Mouse (Mus musculus): ENCODE results near the gene Pbld2. TPM values are rescaled to one million over a fixed set of nuclear protein-coding genes. Genes with fewer than 3 reads are reported as not detected.

Gene Pbld2
- polyA plus RNA-seq, 1 experiment from 2014 or later = 0.06 TPM

GRCm38 (mm10) chr10:63062696-63063095 is 38.6 kb downstream of the Pbld2 start:
- 98% methylated on average over 5 of the region's 5 CpGs for WGBS (ENCODE audit: missing documents)
- Histone ChIP-seq H3K4me3 (ENCODE audit: inconsistent target) (no peak overlapping the region), H3K79me2 (ENCODE audit: inconsistent target) (no peaks in the 10 kb centered on the region), H3K27ac (no peak overlapping the region), H3K36me3 (ENCODE audit: inconsistent target) (no peaks in the 10 kb centered on the region)

- Histone ChIP-seq H3K27ac (no peak overlapping the region), H3K79me2 (ENCODE audit: inconsistent target) (no peaks in the 10 kb centered on the region), H3K36me3 (ENCODE audit: inconsistent target) (no peaks in the 10 kb centered on the region), H3K4me3 (ENCODE audit: inconsistent target) (no peak overlapping the region)
- WGBS (ENCODE audit: missing documents) = 94% methylated on average over 7 of the region's 7 CpGs
Measured at GRCm38 (mm10) chr10:63063365-63063764, 39.2 kb downstream of the Pbld2 start.

GRCm38 (mm10) chr10:63064516-63064915 is 40.4 kb downstream of the Pbld2 start:
- WGBS (ENCODE audit: missing documents) = 91% methylated on average over 5 of the region's 9 CpGs
- no peaks in the 10 kb centered on the region for H3K36me3 ChIP-seq (ENCODE audit: inconsistent target)
- H3K4me3 ChIP-seq (ENCODE audit: inconsistent target) = no peak overlapping the region
- H3K27ac ChIP-seq = no peak overlapping the region
- no peaks in the 10 kb centered on the region for H3K79me2 ChIP-seq (ENCODE audit: inconsistent target)

GRCm38 (mm10) chr10:63065561-63065960 is 41.4 kb downstream of the Pbld2 start:
- Histone ChIP-seq H3K79me2 (ENCODE audit: inconsistent target) (no peaks in the 10 kb centered on the region), H3K27ac (no peak overlapping the region), H3K4me3 (ENCODE audit: inconsistent target) (no peak overlapping the region), H3K36me3 (ENCODE audit: inconsistent target) (no peaks in the 10 kb centered on the region)
- 82% methylated on average over 8 of the region's 8 CpGs for WGBS (ENCODE audit: missing documents)

DNA sequence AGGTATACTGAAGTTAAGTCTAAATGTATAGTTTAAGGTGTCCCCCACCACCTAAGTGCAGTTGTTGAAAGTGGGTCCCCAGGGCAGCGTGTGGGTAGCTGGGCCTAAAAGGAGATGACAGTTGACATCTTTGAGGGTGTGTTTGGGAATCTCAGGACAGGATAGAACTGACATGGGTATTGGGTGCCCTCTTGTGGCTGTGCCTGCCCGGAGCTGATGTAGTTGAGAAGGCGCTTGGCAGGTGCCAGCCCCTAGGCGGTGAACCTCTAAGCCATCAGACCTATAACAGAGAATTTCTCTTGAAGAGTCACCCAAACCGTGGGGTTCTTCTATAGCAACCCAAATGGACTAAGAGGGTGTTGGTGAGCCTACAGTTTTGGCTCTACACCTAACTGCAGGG is 41.9 kb downstream of the Pbld2 start:
- H3K36me3 ChIP-seq (ENCODE audit: inconsistent target) = no peaks in the 10 kb centered on the region
- H3K4me3 ChIP-seq (ENCODE audit: inconsistent target) = no peak overlapping the region
- no peaks in the 10 kb centered on the region for H3K79me2 ChIP-seq (ENCODE audit: inconsistent target)
- WGBS (ENCODE audit: missing documents) = 13% methylated on average over 4 of the region's 5 CpGs
- H3K27ac ChIP-seq = no peak overlapping the region

DNA sequence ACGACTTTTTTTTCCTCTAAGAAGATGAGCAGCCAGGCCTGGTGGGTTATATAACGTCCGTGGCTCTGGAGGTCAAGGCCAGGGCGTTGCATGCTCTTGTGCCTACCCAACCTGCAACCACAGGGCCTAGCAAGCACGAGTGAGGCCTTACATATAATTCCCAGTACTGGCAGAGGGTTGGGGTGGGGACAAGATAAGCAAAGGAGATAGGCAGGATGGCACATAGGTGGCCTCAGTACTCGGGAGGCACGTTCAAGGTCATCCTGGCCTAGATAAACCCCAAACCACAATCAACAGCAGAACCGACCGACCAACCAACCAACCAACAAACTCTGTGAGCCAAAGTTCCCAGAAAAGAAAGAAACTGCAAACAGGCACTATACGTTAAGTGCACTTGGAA is 62.2 kb downstream of the Pbld2 start:
- Histone ChIP-seq H3K36me3 (ENCODE audit: inconsistent target) (no peaks in the 10 kb centered on the region), H3K27ac (no peak overlapping the region), H3K4me3 (ENCODE audit: inconsistent target) (no peak overlapping the region), H3K79me2 (ENCODE audit: inconsistent target) (no peaks in the 10 kb centered on the region)
- WGBS (ENCODE audit: missing documents) = 83% methylated on average over 10 of the region's 10 CpGs

DNA sequence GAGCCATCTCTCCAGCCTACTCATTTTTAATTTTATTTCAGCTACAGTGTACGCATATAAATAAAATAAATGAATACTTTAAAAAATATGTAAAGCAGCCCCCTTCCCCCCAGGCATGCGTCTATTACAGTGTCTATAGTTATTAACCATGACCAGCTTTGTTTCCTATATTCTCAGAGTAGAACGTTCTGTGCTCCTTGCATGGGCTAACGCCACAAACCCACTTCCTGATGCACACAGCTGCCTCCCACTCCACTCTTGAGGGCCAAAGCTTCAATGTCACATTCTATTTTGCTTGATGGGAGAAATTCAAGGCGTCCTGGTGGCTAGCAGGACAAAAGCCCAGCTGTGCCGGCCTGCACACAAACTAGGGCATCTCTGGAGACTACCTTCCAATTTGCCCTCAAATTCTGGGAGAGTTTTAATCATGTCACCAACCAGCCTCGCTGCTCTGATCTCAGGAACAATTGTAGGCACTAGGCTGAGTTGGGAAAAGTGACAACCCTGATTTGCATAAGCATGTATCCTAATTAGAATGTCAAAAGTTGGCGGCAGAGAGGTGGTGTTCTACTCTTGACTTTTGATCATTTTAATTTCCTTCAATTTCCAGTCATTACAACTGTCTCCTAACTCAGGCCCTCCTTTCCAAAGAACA is 65.1 kb downstream of the Pbld2 start:
- no peaks in the 10 kb centered on the region for H3K79me2 ChIP-seq (ENCODE audit: inconsistent target)
- no peak overlapping the region for H3K27ac ChIP-seq
- H3K4me3 ChIP-seq (ENCODE audit: inconsistent target) = no peak overlapping the region

DNA sequence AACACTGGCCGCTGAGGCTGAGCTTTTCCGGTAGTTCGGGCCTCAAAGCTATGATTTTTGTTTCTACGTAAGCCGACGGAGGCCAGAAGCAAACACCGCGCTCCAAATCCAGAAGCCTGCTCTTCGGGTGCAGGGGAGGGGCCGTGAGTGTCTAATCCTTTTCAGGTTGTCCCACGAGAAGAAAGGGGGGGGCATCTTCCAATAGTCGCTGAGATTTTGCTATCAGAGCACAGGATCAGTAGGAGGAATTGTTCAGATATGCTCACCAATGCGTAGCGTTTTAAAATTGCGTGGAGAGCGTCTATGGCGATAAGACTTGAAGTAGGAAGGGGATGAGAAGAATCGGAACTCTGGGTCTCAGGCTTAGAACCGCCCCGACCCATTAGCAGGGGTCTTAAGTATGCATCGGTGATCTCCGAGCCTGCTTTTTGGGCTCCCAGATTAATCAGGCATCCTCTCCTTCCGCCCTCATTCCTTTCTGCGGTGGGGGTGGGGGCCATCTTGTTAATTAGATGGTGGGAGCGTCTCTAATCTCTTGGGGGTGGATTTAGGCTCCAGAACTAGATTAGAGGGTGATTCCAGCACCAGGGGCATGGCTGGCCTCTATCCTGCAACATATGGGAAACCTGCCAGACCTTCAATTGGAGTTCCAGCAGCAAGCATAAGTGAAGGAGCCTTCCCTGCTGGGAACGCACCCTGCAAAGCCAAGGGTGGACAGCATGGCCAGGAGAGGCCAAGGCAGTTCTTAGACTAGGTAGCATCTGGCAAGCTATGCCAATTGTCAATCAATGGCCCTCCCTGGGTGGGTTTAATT is 65.8 kb downstream of the Pbld2 start:
- WGBS (ENCODE audit: missing documents) = 37% methylated on average over 26 of the region's 26 CpGs
- Histone ChIP-seq H3K27ac (no peak overlapping the region), H3K4me3 (ENCODE audit: inconsistent target) (no peak overlapping the region), H3K36me3 (ENCODE audit: inconsistent target) (no peaks in the 10 kb centered on the region), H3K79me2 (ENCODE audit: inconsistent target) (no peaks in the 10 kb centered on the region)

More for the DNA sequence above, 65.1 kb downstream of the Pbld2 start:
- WGBS (ENCODE audit: missing documents) = 33% methylated on average over 8 of the region's 8 CpGs
- H3K36me3 ChIP-seq (ENCODE audit: inconsistent target) = no peaks in the 10 kb centered on the region

GRCm38 (mm10) chr10:63091915-63092314 is 67.8 kb downstream of the Pbld2 start:
- no peak overlapping the region for H3K27ac ChIP-seq
- no peaks in the 10 kb centered on the region for H3K36me3 ChIP-seq (ENCODE audit: inconsistent target)
- no peak overlapping the region for H3K4me3 ChIP-seq (ENCODE audit: inconsistent target)
- H3K79me2 ChIP-seq (ENCODE audit: inconsistent target) = no peaks in the 10 kb centered on the region
- WGBS (ENCODE audit: missing documents) = 91% methylated on average over 7 of the region's 7 CpGs

DNA sequence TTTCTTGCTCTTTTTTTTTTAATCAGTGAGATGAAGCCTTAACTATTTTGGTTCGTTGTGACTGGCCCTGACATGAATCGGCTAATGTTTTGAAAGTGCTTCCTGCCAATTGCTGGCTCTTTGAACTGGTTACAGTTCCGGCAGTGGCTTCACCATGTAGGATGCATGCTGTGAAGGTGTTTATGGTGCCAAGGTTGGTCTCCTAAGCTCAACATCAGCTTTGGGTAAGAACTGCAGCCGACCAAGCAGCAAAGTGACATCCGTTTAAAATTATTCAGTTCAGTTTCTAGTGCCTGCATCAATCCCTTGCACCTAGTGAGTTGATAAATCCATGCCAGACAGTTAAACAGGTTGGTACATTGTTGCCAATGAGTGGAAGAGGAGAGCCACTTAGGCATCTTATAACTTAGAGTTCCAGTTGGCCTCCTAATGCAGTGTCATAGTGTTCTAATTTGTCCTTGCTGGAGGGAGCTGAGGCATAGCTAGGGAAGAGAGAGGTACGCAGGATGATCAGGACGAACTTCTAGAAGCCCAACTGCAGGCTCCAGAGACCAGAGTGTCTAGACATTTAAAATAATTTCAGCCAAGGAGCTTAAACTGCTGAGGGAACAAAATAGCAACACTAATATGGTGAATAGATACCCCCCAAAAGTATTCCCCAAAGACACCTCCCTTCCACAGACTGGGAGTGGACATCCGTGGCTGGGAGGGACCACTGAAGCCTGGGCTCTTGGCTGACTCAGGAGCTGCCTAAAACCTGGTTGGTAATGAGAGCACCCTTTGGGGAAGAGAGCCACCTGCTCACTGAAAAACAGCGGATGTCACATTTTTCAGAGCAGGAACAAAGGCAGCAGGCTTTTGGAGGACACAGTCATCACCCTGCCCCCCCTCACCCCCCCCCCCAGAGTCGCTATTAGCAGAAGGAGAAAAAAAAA is 68.8 kb downstream of the Pbld2 start:
- Histone ChIP-seq H3K36me3 (ENCODE audit: inconsistent target) (no peaks in the 10 kb centered on the region), H3K4me3 (ENCODE audit: inconsistent target) (no peak overlapping the region), H3K27ac (no peak overlapping the region), H3K79me2 (ENCODE audit: inconsistent target) (no peaks in the 10 kb centered on the region)
- WGBS (ENCODE audit: missing documents) = 86% methylated on average over 9 of the region's 10 CpGs

DNA sequence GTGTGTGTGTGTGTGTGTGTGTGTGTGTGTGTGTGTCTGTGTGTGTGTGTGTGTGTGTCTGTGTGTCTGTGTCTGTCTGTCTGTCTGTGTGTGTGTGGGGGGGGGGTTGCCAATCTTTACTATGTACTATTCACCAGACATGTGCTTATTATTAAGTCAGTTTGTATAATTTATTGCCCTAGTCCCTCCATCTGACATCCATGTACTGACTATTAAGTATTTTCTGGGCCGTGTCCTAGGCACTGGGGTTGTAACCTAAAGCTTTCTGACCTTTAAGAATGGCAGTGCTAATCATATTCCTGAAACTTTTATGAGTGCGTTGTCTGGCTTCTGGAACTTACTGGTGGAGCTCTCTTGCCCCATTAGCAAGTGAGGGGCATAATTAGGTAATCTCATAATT is 72.6 kb downstream of the Pbld2 start:
- no peaks in the 10 kb centered on the region for H3K36me3 ChIP-seq (ENCODE audit: inconsistent target)
- H3K79me2 ChIP-seq (ENCODE audit: inconsistent target) = no peaks in the 10 kb centered on the region
- no peak overlapping the region for H3K4me3 ChIP-seq (ENCODE audit: inconsistent target)
- 82% methylated on average over 2 of the region's 2 CpGs for WGBS (ENCODE audit: missing documents)
- H3K27ac ChIP-seq = no peak overlapping the region

GRCm38 (mm10) chr10:63098191-63098590 is 74.1 kb downstream of the Pbld2 start:
- Histone ChIP-seq H3K4me3 (ENCODE audit: inconsistent target) (no peak overlapping the region), H3K79me2 (ENCODE audit: inconsistent target) (no peaks in the 10 kb centered on the region), H3K27ac (no peak overlapping the region), H3K36me3 (ENCODE audit: inconsistent target) (no peaks in the 10 kb centered on the region)
- WGBS (ENCODE audit: missing documents) = 88% methylated on average over 12 of the region's 12 CpGs

- Histone ChIP-seq H3K4me3 (ENCODE audit: inconsistent target) (no peak within 1 kb of the TSS), H3K36me3 (ENCODE audit: inconsistent target) (no peaks in the 10 kb centered on the region), H3K79me2 (ENCODE audit: inconsistent target) (no peaks in the 10 kb centered on the region), H3K27ac (no peak within 1 kb of the TSS)
- 54% methylated on average over 16 of the region's 16 CpGs for WGBS (ENCODE audit: missing documents)
Measured at GRCm38 (mm10) chr10:63099521-63099920, 75.4 kb downstream of the Pbld2 start, which contains the start of gene Atoh7. Atoh7 (plus strand) TSS chr10:63099651.

DNA sequence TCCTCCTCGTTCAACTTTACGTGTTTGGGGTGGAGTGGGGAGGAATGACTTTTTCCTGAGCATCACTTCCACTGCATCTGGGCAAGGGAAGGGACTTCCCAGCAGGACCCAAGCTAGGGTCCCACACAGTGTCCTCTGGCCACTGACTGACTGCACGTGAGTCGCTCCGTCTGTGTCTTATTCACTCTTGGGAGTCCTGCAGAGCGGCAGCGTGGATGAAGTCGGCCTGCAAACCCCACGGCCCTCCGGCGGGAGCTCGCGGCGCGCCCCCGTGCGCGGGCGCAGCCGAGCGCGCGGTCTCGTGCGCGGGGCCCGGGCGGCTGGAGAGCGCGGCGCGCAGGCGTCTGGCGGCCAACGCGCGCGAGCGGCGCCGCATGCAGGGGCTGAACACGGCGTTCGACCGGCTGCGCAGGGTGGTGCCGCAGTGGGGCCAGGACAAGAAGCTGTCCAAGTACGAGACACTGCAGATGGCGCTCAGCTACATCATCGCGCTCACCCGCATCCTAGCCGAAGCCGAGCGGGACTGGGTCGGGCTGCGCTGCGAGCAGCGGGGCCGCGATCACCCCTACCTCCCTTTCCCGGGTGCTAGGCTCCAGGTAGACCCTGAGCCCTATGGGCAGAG is 75.9 kb downstream of the Pbld2 start:
- Histone ChIP-seq H3K4me3 (ENCODE audit: inconsistent target) (no peak overlapping the region), H3K79me2 (ENCODE audit: inconsistent target) (no peaks in the 10 kb centered on the region), H3K36me3 (ENCODE audit: inconsistent target) (no peaks in the 10 kb centered on the region), H3K27ac (no peak overlapping the region)
- WGBS (ENCODE audit: missing documents) = under 1% methylated on average over 62 of the region's 62 CpGs

Data from macrophage (primary cell).